Mouse (Mus musculus) midbrain, embryonic 16.5 days (tissue): ENCODE measurements around the gene Mrpl44. TPM values are rescaled to one million over a fixed set of nuclear protein-coding genes. Genes with fewer than 3 reads are reported as not detected.

Experiments used
- ATAC-seq: fragments of 200-750 bp; cut with Nextera tagmentation; 2 replicates; pipeline ENCODE4 v1.8.0; 2017; ENCODE audit warnings: moderate TSS enrichment
- H3K27ac ChIP-seq: fragments of 300-500 bp; sonication (generic); 2 replicates; pipeline ENCODE4 v1.5.1; 2014; ENCODE audit warnings: mild to moderate bottlenecking, low read length, mixed read lengths
- H3K27me3 ChIP-seq: fragments of 300-500 bp; sonication (generic); 2 replicates; pipeline ENCODE4 v1.6.1; 2014; ENCODE audit warnings: low read depth, low read length, mixed read lengths; ENCODE audit not compliant: control insufficient read depth, insufficient read depth
- H3K36me3 ChIP-seq: fragments of 300-500 bp; sonication (generic); 2 replicates; pipeline ENCODE4 v1.6.1; 2014; ENCODE audit warnings: mild to moderate bottlenecking, low read length, moderate library complexity, mixed read lengths; ENCODE audit not compliant: control insufficient read depth, insufficient read depth
- H3K4me1 ChIP-seq: fragments of 300-500 bp; sonication (generic); 2 replicates; pipeline ENCODE4 v1.6.1; 2014; ENCODE audit warnings: mild to moderate bottlenecking, low read length, mixed read lengths; ENCODE audit not compliant: control insufficient read depth, insufficient read depth
- H3K4me2 ChIP-seq: fragments of 300-500 bp; sonication (generic); 2 replicates; pipeline ENCODE4 v1.6.1; 2014; ENCODE audit warnings: mild to moderate bottlenecking, low read length, mixed read lengths
- H3K4me3 ChIP-seq: fragments of 300-500 bp; sonication (generic); 2 replicates; pipeline ENCODE4 v1.5.1; 2014; ENCODE audit warnings: low read depth, mild to moderate bottlenecking, low read length, moderate library complexity, mixed read lengths
- H3K9ac ChIP-seq: fragments of 300-500 bp; sonication (generic); 2 replicates; pipeline ENCODE4 v1.6.1; 2014; ENCODE audit warnings: low read depth, low read length, mixed read lengths
- H3K9me3 ChIP-seq: fragments of 300-500 bp; sonication (generic); replicated peaks from 2 replicates; pipeline ENCODE4 v1.6.1; 2014; ENCODE audit warnings: mild to moderate bottlenecking, low read length, mixed read lengths; ENCODE audit not compliant: control insufficient read depth, poor library complexity, severe bottlenecking
- WGBS: fragments of 180-500 bp; shearing (Covaris S2); extraction: QIAGEN DNeasy Blood & Tissue Kit; methylation state at CpG from one replicate; pipeline ENCODE4 v1.1.7; 2014; 5-methylcytosine and 5-hydroxymethylcytosine counted together
- polyA plus RNA-seq: library from polyadenylated mRNA; unstranded; fragments of >200 nt; fragmentation: Nextera tagmentation; extraction: Ambion mirVana; gene quantifications from 2 replicates; pipeline ENCODE4 v1.2.1, GENCODE M21; 2015

Gene Mrpl44
- polyA plus RNA-seq, 1 experiment from 2014 or later, result 42.9 TPM

- Histone ChIP-seq H3K4me3 (no peak overlapping the region), H3K27me3 (no peaks in the 10 kb centered on the region), H3K36me3 (peaks cover 8% of the 10 kb centered on the region), H3K4me1 (no peaks in the 10 kb centered on the region), H3K9ac (no peak overlapping the region), H3K27ac (no peak overlapping the region), H3K9me3 (no peaks in the 10 kb centered on the region; the same call in 1 of the 2 replicates), H3K4me2 (no peak overlapping the region)
- no peak for ATAC-seq
- 86% methylated on average over 7 of the region's 7 CpGs for WGBS
Observed at GRCm38 (mm10) chr1:79752015-79752695, 23.7 kb upstream of the Mrpl44 start.

GRCm38 (mm10) chr1:79752714-79753340 is 23.0 kb upstream of the Mrpl44 start:
- H3K27ac ChIP-seq, result no peak overlapping the region
- H3K4me2 ChIP-seq, result no peak overlapping the region
- 92% methylated on average over 4 of the region's 4 CpGs for WGBS
- no peaks in the 10 kb centered on the region for H3K4me1 ChIP-seq
- H3K27me3 ChIP-seq, result no peaks in the 10 kb centered on the region
- peaks cover 8% of the 10 kb centered on the region for H3K36me3 ChIP-seq
- no peak overlapping the region for H3K4me3 ChIP-seq
- no peak overlapping the region for H3K9ac ChIP-seq
- H3K9me3 ChIP-seq, result no peaks in the 10 kb centered on the region; the same call in 1 of the 2 replicates
- ATAC-seq, result no peak

- Histone ChIP-seq H3K27me3 (no peaks in the 10 kb centered on the region), H3K9ac (no peak overlapping the region), H3K36me3 (peaks cover 8% of the 10 kb centered on the region), H3K4me3 (no peak overlapping the region), H3K4me1 (peaks cover under 1% of the 10 kb centered on the region; the same call in 1 of the 2 replicates), H3K4me2 (no peak overlapping the region), H3K27ac (no peak overlapping the region), H3K9me3 (no peaks in the 10 kb centered on the region; the same call in 1 of the 2 replicates)
- WGBS, result 97% methylated on average over 3 of the region's 3 CpGs
- no peak for ATAC-seq
Observed at GRCm38 (mm10) chr1:79753456-79753855, 22.4 kb upstream of the Mrpl44 start.

GRCm38 (mm10) chr1:79754936-79755335 is 20.9 kb upstream of the Mrpl44 start:
- Histone ChIP-seq H3K27me3 (no peaks in the 10 kb centered on the region), H3K9me3 (no peaks in the 10 kb centered on the region; the same call in 1 of the 2 replicates), H3K4me1 (peaks cover 15% of the 10 kb centered on the region), H3K36me3 (peaks cover 8% of the 10 kb centered on the region), H3K4me2 (no peak overlapping the region), H3K9ac (no peak overlapping the region), H3K27ac (no peak overlapping the region), H3K4me3 (no peak overlapping the region)
- ATAC-seq, result no peak
- 90% methylated on average over 3 of the region's 3 CpGs for WGBS

- H3K9me3 ChIP-seq, result no peaks in the 10 kb centered on the region; the same call in 1 of the 2 replicates
- H3K4me1 ChIP-seq, result peaks cover 18% of the 10 kb centered on the region
- no peak overlapping the region for H3K27ac ChIP-seq
- no peak overlapping the region for H3K9ac ChIP-seq
- no peaks in the 10 kb centered on the region for H3K27me3 ChIP-seq
- H3K36me3 ChIP-seq, result peaks cover 8% of the 10 kb centered on the region
- no peak overlapping the region for H3K4me3 ChIP-seq
- no peak for ATAC-seq
- 67% methylated on average over 2 of the region's 2 CpGs for WGBS
- H3K4me2 ChIP-seq, result no peak overlapping the region
Observed at GRCm38 (mm10) chr1:79755376-79755775, 20.4 kb upstream of the Mrpl44 start.

GRCm38 (mm10) chr1:79756417-79756816 is 19.4 kb upstream of the Mrpl44 start:
- Histone ChIP-seq H3K4me1 (peaks cover 24% of the 10 kb centered on the region), H3K27ac (no peak overlapping the region), H3K4me3 (no peak overlapping the region), H3K4me2 (no peak overlapping the region), H3K9me3 (no peaks in the 10 kb centered on the region), H3K27me3 (no peaks in the 10 kb centered on the region), H3K36me3 (peaks cover 5% of the 10 kb centered on the region; the same call in 1 of the 2 replicates), H3K9ac (no peak overlapping the region)
- ATAC-seq, result no peak
- 93% methylated on average over 5 of the region's 5 CpGs for WGBS

- Histone ChIP-seq H3K9ac (no peak overlapping the region), H3K4me2 (no peak overlapping the region), H3K4me1 (peaks cover 26% of the 10 kb centered on the region), H3K36me3 (peaks cover 1% of the 10 kb centered on the region; the same call in 1 of the 2 replicates), H3K27ac (no peak overlapping the region), H3K4me3 (no peak overlapping the region), H3K9me3 (no peaks in the 10 kb centered on the region), H3K27me3 (no peaks in the 10 kb centered on the region)
- WGBS, result 66% methylated on average over 7 of the region's 7 CpGs
- no peak for ATAC-seq
Observed at GRCm38 (mm10) chr1:79757161-79757560, 18.7 kb upstream of the Mrpl44 start.

- 76% methylated on average over 4 of the region's 4 CpGs for WGBS
- Histone ChIP-seq H3K4me1 (peaks cover 31% of the 10 kb centered on the region), H3K36me3 (no peaks in the 10 kb centered on the region), H3K9ac (no peak overlapping the region), H3K4me2 (no peak overlapping the region), H3K27ac (no peak overlapping the region), H3K4me3 (no peak overlapping the region), H3K9me3 (no peaks in the 10 kb centered on the region), H3K27me3 (no peaks in the 10 kb centered on the region)
- ATAC-seq, result no peak
Observed at GRCm38 (mm10) chr1:79757597-79757996, 18.2 kb upstream of the Mrpl44 start.

- Histone ChIP-seq H3K27ac (no peak overlapping the region), H3K36me3 (no peaks in the 10 kb centered on the region), H3K4me3 (no peak overlapping the region), H3K4me2 (peak overlapping the region; percentile 98), H3K4me1 (peaks cover 34% of the 10 kb centered on the region), H3K9me3 (no peaks in the 10 kb centered on the region), H3K9ac (0 out of 2 replicates have a peak overlapping the region, but pooled peaks have one; percentile 16), H3K27me3 (no peaks in the 10 kb centered on the region)
- WGBS, result 37% methylated on average over 2 of the region's 2 CpGs
- ATAC-seq, result no peak
Observed at GRCm38 (mm10) chr1:79759006-79759405, 16.8 kb upstream of the Mrpl44 start.
